Mouse (Mus musculus): ENCODE measurements around the gene Lrrc8c. TPM values are rescaled to one million over a fixed set of nuclear protein-coding genes. Genes with fewer than 3 reads are reported as not detected.

Lrrc8c gene
- polyA plus RNA-seq, 1 experiment from 2014 or later: 10.2 TPM

DNA sequence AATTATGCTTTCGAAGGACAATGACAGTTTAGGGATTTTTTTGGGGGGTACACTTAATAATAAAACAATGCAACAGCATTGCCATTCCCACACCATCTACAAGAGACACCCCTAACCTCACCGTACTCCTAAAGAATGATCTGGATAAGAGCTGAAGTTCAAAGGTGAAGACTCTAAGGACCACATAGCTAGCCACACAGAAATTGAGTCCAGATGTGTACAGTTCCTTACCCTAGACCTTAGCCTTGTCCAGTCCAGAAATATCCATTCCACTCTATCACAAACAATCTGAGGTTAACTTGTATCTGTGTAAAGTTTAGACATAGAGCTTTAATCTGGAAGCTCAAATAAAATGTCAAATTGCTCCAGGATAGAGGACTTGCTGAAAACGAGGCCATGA, 2.9 kb upstream of the Lrrc8c start:
- Histone ChIP-seq H3K9me3 (no peaks in the 10 kb centered on the region), H3K4me1 (replicated peaks) (peaks cover 34% of the 10 kb centered on the region), H3K27ac (no peak overlapping the region), H3K27me3 (ENCODE audit: insufficient read depth, poor library complexity, severe bottlenecking) (peaks cover 4% of the 10 kb centered on the region; the same call in 1 of the 2 replicates), H3K36me3 (no peaks in the 10 kb centered on the region), H3K4me3 (no peak overlapping the region)
- WGBS: 74% methylated on average over 3 of the region's 3 CpGs
- no peak for DNase-seq (ENCODE audit: low spot score)

- Histone ChIP-seq H3K27me3 (ENCODE audit: insufficient read depth, poor library complexity, severe bottlenecking) (peaks cover 4% of the 10 kb centered on the region; the same call in 1 of the 2 replicates), H3K9me3 (no peaks in the 10 kb centered on the region), H3K36me3 (no peaks in the 10 kb centered on the region), H3K4me3 (peak overlapping the region; percentile 80), H3K4me1 (replicated peaks) (peaks cover 34% of the 10 kb centered on the region), H3K27ac (peak overlapping the region; percentile 94; the same call in 1 of the 2 replicates)
- DNase-seq (ENCODE audit: low spot score): no peak
- 20% methylated on average over 7 of the region's 7 CpGs for WGBS
These were observed 1.1 kb upstream of the Lrrc8c start for GRCm38 (mm10) chr5:105517992-105518625.

DNA sequence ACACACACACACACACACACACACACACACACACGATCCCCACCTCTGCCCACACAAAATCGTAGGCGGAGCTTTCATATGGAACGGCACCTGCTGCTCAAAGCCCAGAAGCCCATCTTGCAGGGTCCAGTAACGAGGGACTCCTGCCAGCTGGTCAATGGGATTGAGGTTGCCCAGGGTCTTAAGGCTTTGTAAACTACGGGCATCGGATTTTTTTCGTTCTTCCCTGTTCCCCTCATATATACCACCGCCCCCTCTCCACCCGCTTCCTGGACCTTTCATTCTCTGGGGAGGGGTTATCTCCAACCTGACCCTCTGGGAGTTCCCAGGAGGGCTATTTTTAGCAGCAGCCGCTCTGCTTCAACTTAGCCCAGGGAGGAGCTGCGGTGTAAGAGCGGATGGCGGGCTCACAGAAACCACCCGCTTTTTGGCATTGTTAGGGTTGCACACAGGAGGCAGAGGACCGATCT, 527 bp upstream of the Lrrc8c start:
- peaks cover 4% of the 10 kb centered on the region; the same call in 1 of the 2 replicates for H3K27me3 ChIP-seq (ENCODE audit: insufficient read depth, poor library complexity, severe bottlenecking)
- H3K4me1 ChIP-seq (replicated peaks): peaks cover 34% of the 10 kb centered on the region
- peak overlapping the region; percentile 80 for H3K4me3 ChIP-seq
- 1% methylated on average over 16 of the region's 16 CpGs for WGBS
- no peaks in the 10 kb centered on the region for H3K36me3 ChIP-seq
- no peaks in the 10 kb centered on the region for H3K9me3 ChIP-seq
- no peak for DNase-seq (ENCODE audit: low spot score)
- H3K27ac ChIP-seq: peak overlapping the region; percentile 94

DNA sequence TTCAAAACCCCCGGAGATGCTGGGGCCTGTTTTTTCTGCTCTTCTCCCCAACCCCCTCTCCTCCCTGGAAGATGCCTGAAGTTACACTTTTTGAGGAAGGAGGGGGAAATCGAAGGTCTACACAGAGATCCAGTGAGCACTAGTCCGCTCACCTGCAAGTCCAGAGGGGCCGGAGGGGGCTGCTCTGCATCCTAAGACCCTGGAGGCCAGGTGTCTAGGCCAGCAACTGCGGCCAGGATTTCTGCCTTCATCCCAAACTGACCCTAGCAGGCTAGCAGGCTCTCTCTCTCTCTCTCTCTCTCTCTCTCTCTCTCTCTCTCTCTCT, 750 bp downstream of the Lrrc8c start:
- no peak for DNase-seq (ENCODE audit: low spot score)

DNA sequence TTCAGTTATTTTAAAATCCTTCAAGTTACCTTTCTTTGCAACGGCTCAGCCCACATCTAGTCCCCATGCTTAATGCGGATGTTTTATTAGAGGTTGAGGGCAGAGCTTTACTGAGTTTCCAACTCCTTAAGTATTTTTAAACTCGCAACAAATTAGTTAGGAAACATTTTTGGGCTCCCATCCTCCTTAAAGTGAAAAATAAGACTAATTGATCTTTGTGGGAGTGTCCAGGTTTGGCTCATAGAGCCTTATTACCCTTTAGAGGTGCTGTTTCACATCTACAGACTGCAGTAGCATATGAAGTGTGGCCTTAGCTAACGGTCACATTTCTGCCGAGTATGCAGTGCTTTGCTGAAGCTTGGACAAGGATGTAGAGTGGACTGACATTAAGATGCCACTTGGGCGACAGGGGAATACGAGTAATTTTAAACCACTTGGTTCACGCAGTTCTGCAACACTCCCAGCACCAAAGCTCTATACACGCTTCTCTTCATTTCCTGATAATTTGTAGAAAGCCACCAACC, 1.3 kb downstream of the Lrrc8c start:
- WGBS: 62% methylated on average over 9 of the region's 9 CpGs
- Histone ChIP-seq H3K36me3 (0 out of 2 replicates have a peak, but pooled peaks cover 10% of the 10 kb centered on the region), H3K4me3 (peak overlapping the region; percentile 80), H3K4me1 (replicated peaks) (peaks cover 31% of the 10 kb centered on the region), H3K27ac (peak overlapping the region; percentile 94; the same call in 1 of the 2 replicates), H3K9me3 (no peaks in the 10 kb centered on the region), H3K27me3 (ENCODE audit: insufficient read depth, poor library complexity, severe bottlenecking) (peaks cover 4% of the 10 kb centered on the region; the same call in 1 of the 2 replicates)
- DNase-seq (ENCODE audit: low spot score): no peak

More for the DNA sequence above, 750 bp downstream of the Lrrc8c start:
- Histone ChIP-seq H3K4me1 (replicated peaks) (peaks cover 34% of the 10 kb centered on the region), H3K36me3 (0 out of 2 replicates have a peak, but pooled peaks cover 7% of the 10 kb centered on the region), H3K27me3 (ENCODE audit: insufficient read depth, poor library complexity, severe bottlenecking) (peaks cover 4% of the 10 kb centered on the region; the same call in 1 of the 2 replicates), H3K27ac (peak overlapping the region; percentile 94), H3K4me3 (peak overlapping the region; percentile 80), H3K9me3 (no peaks in the 10 kb centered on the region)
- 4% methylated on average over 5 of the region's 5 CpGs for WGBS

- H3K9me3 ChIP-seq: no peaks in the 10 kb centered on the region
- peaks cover 19% of the 10 kb centered on the region; the same call in 1 of the 2 replicates for H3K36me3 ChIP-seq
- no peak overlapping the region for H3K4me3 ChIP-seq
- no peak for DNase-seq (ENCODE audit: low spot score)
- H3K27me3 ChIP-seq (ENCODE audit: insufficient read depth, poor library complexity, severe bottlenecking): no peaks in the 10 kb centered on the region
- H3K27ac ChIP-seq: no peak overlapping the region
- WGBS: 81% methylated on average over 3 of the region's 3 CpGs
- peaks cover 25% of the 10 kb centered on the region for H3K4me1 ChIP-seq (replicated peaks)
These were observed 4.3 kb downstream of the Lrrc8c start for GRCm38 (mm10) chr5:105523452-105523851.

- Histone ChIP-seq H3K4me3 (no peak overlapping the region), H3K27me3 (ENCODE audit: insufficient read depth, poor library complexity, severe bottlenecking) (no peaks in the 10 kb centered on the region), H3K9me3 (no peaks in the 10 kb centered on the region), H3K36me3 (peaks cover 19% of the 10 kb centered on the region; the same call in 1 of the 2 replicates), H3K4me1 (replicated peaks) (peaks cover 15% of the 10 kb centered on the region), H3K27ac (no peak overlapping the region)
- 94% methylated on average over 12 of the region's 12 CpGs for WGBS
- no peak for DNase-seq (ENCODE audit: low spot score)
These were observed 5.8 kb downstream of the Lrrc8c start for GRCm38 (mm10) chr5:105525004-105525403.

GRCm38 (mm10) chr5:105526107-105526645, 7.0 kb downstream of the Lrrc8c start:
- Histone ChIP-seq H3K4me3 (no peak overlapping the region), H3K4me1 (replicated peaks) (0 out of 2 replicates have a peak, but pooled peaks cover 6% of the 10 kb centered on the region), H3K27ac (no peak overlapping the region), H3K27me3 (ENCODE audit: insufficient read depth, poor library complexity, severe bottlenecking) (no peaks in the 10 kb centered on the region), H3K9me3 (no peaks in the 10 kb centered on the region), H3K36me3 (peaks cover 19% of the 10 kb centered on the region; the same call in 1 of the 2 replicates)
- 88% methylated on average over 4 of the region's 4 CpGs for WGBS
- DNase-seq (ENCODE audit: low spot score): no peak

- H3K27me3 ChIP-seq (ENCODE audit: insufficient read depth, poor library complexity, severe bottlenecking): no peaks in the 10 kb centered on the region
- no peak overlapping the region for H3K27ac ChIP-seq
- H3K9me3 ChIP-seq: no peaks in the 10 kb centered on the region
- H3K36me3 ChIP-seq: peaks cover 19% of the 10 kb centered on the region; the same call in 1 of the 2 replicates
- H3K4me1 ChIP-seq (replicated peaks): 0 out of 2 replicates have a peak, but pooled peaks cover 5% of the 10 kb centered on the region
- 92% methylated on average over 9 of the region's 9 CpGs for WGBS
- DNase-seq (ENCODE audit: low spot score): no peak
- H3K4me3 ChIP-seq: no peak overlapping the region
These were observed 7.6 kb downstream of the Lrrc8c start for GRCm38 (mm10) chr5:105526766-105527165.

GRCm38 (mm10) chr5:105527477-105528331, 8.5 kb downstream of the Lrrc8c start:
- H3K27ac ChIP-seq: no peak overlapping the region
- no peak overlapping the region for H3K4me3 ChIP-seq
- no peak for DNase-seq (ENCODE audit: low spot score)
- H3K36me3 ChIP-seq: peaks cover 19% of the 10 kb centered on the region; the same call in 1 of the 2 replicates
- no peaks in the 10 kb centered on the region for H3K27me3 ChIP-seq (ENCODE audit: insufficient read depth, poor library complexity, severe bottlenecking)
- no peaks in the 10 kb centered on the region for H3K9me3 ChIP-seq
- 0 out of 2 replicates have a peak, but pooled peaks cover 5% of the 10 kb centered on the region for H3K4me1 ChIP-seq (replicated peaks)
- WGBS: 94% methylated on average over 23 of the region's 23 CpGs

DNA sequence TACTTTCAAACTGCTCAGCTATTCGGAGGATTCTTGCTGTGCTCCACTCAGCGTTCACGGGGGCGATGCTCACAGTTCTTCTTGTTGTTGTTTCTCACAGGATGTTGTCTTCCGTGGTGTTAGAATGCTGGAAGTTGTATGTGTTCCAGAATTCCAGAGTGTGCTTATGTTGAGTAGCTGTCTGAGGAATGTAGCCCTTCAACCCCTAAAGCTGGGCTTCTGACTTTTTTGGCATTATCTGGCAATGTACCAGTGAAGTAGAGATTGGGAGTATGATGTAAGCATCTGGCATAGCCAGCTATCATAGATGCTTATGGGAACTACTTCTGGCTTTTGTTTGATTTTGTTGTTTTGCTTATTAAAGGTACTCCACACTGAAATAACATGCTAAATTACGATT, 11.4 kb downstream of the Lrrc8c start:
- Histone ChIP-seq H3K9me3 (no peaks in the 10 kb centered on the region), H3K36me3 (peaks cover 9% of the 10 kb centered on the region; the same call in 1 of the 2 replicates), H3K4me1 (replicated peaks) (0 out of 2 replicates have a peak, but pooled peaks cover 5% of the 10 kb centered on the region), H3K4me3 (no peak overlapping the region), H3K27ac (no peak overlapping the region), H3K27me3 (ENCODE audit: insufficient read depth, poor library complexity, severe bottlenecking) (no peaks in the 10 kb centered on the region)
- WGBS: 79% methylated on average over 6 of the region's 6 CpGs
- DNase-seq (ENCODE audit: low spot score): no peak

DNA sequence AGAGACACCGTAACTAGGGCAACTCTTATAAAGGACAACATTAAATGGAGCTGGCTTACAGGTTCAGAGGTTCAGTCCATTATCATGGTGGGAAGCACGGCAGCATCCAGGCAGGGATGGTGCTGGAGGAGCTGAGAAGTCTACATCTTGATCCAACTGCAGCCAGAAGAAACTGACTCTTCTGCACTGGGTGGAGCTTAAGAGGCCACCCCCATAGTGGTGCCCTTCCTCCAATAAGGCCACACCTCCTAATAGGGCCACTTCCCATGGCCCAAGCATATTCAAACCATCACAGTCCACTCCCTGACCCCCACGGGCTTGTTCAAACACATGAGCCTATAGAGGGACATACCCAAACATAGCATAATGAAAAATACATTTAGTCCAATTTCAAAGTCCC, 16.0 kb downstream of the Lrrc8c start:
- no peak for DNase-seq (ENCODE audit: low spot score)
- no peak overlapping the region for H3K4me3 ChIP-seq
- H3K27me3 ChIP-seq (ENCODE audit: insufficient read depth, poor library complexity, severe bottlenecking): no peaks in the 10 kb centered on the region
- H3K4me1 ChIP-seq (replicated peaks): peaks cover 9% of the 10 kb centered on the region
- WGBS: 94% methylated on average over 3 of the region's 3 CpGs
- H3K27ac ChIP-seq: no peak overlapping the region
- no peaks in the 10 kb centered on the region for H3K9me3 ChIP-seq
- H3K36me3 ChIP-seq: peaks cover 17% of the 10 kb centered on the region; the same call in 1 of the 2 replicates
